Mouse (Mus musculus) thymus, adult 2 months (tissue): ENCODE results near the gene Magt1. TPM values are rescaled to one million over a fixed set of nuclear protein-coding genes. Genes with fewer than 3 reads are reported as not detected.
A peak's percentile ranks its signal among the peaks of the same experiment; 100 is the strongest.

ENCODE experiments used
- DNase-seq: peaks from one replicate; pipeline ENCODE4 v3.0.0; 2021
- H3K27ac ChIP-seq: fragments of 200-500 bp; 2 replicates; pipeline ENCODE4 v1.5.1; 2012; ENCODE audit warnings: low read length, control low read depth; ENCODE audit not compliant: control insufficient read depth, insufficient read depth
- H3K27me3 ChIP-seq: fragments of 200-500 bp; 2 replicates; pipeline ENCODE4 v1.6.1; 2012; ENCODE audit warnings: mild to moderate bottlenecking, low read length, moderate library complexity, mixed read lengths; ENCODE audit not compliant: control insufficient read depth, insufficient read depth
- H3K36me3 ChIP-seq: fragments of 200-500 bp; 2 replicates; pipeline ENCODE4 v1.6.1; 2012; ENCODE audit warnings: mild to moderate bottlenecking, low read length, moderate library complexity; ENCODE audit not compliant: control insufficient read depth, insufficient read depth
- H3K4me1 ChIP-seq: fragments of 200-500 bp; replicated peaks from 2 replicates; pipeline ENCODE4 v1.6.1; 2012; ENCODE audit warnings: low read length; ENCODE audit not compliant: control insufficient read depth, insufficient read depth
- H3K4me3 ChIP-seq: fragments of 200-500 bp; 2 replicates; pipeline ENCODE4 v1.5.1; 2012; ENCODE audit warnings: mild to moderate bottlenecking, low read length, control low read depth, moderate library complexity; ENCODE audit not compliant: control insufficient read depth, insufficient read depth
- CTCF ChIP-seq: fragments of 200-500 bp; IDR thresholded peaks from 2 replicates; pipeline ENCODE4 v1.5.1; 2012; ENCODE audit warnings: mild to moderate bottlenecking, control low read depth, low read length, moderate library complexity, borderline replicate concordance; ENCODE audit not compliant: control insufficient read depth, poor library complexity, insufficient read depth; ENCODE audit errors: extremely low read depth
- POLR2A ChIP-seq: fragments of 200-500 bp; IDR thresholded peaks from 2 replicates; pipeline ENCODE4 v1.6.1; 2012; ENCODE audit warnings: mild to moderate bottlenecking, low read length, control low read depth, moderate library complexity; ENCODE audit not compliant: control insufficient read depth, poor library complexity, insufficient read depth; ENCODE audit errors: extremely low read depth
- WGBS: fragments of 180-500 bp; shearing (Covaris S2); methylation state at CpG from one replicate; pipeline ENCODE4 v1.1.7; 2018; 5-methylcytosine and 5-hydroxymethylcytosine counted together
- polyA plus RNA-seq: library from polyadenylated mRNA; depleted of rRNA; stranded (reverse); fragments of >200 nt; gene quantifications from 2 replicates; pipeline ENCODE4 v1.2.3, GENCODE M21; 2012

The Magt1 gene
- polyA plus RNA-seq, 1 experiment, result 6.6 TPM

DNA sequence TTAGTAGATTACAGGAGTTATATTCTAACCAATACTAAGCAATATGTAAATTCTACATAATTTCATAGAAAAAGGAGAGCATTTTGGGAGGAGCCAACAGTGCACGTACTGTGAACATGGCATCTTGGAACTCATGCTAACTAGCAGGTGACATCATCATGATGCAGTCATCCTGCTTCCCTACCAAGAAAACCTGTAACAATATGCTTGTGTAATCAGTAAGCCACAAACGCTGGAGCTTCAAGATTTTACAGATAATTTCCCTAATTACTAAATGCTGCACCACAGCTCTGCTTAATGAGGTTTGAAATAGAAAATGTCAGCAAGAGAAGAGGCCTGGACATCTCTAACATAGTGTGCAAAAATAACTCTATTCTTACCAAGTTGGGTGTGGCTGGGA lies 24.0 kb upstream of the Magt1 start:
- no peak overlapping the region for H3K4me3 ChIP-seq
- no peaks in the 10 kb centered on the region for H3K36me3 ChIP-seq
- 69% methylated on average over 2 of the region's 2 CpGs for WGBS
- H3K27me3 ChIP-seq, result no peaks in the 10 kb centered on the region
- no peak overlapping the region for H3K27ac ChIP-seq
- TF ChIP-seq CTCF, result no peak
- DNase-seq, result no peak
- H3K4me1 ChIP-seq, result no peaks in the 10 kb centered on the region; the same call in 1 of the 2 replicates

- no peak for TF ChIP-seq CTCF
- TF ChIP-seq POLR2A, result no peak
- no peak overlapping the region for H3K4me3 ChIP-seq
Observed at GRCm38 (mm10) chrX:106031124-106031523, 19.4 kb upstream of the Magt1 start.

GRCm38 (mm10) chrX:106030176-106030575 lies 18.5 kb upstream of the Magt1 start:
- no peaks in the 10 kb centered on the region for H3K36me3 ChIP-seq
- H3K27me3 ChIP-seq, result no peaks in the 10 kb centered on the region
- no peak overlapping the region for H3K4me3 ChIP-seq
- 88% methylated on average over 5 of the region's 5 CpGs for WGBS
- DNase-seq, result no peak
- TF ChIP-seq CTCF, result no peak
- no peak for TF ChIP-seq POLR2A
- H3K27ac ChIP-seq, result no peak overlapping the region
- no peaks in the 10 kb centered on the region; the same call in none of the 2 replicates for H3K4me1 ChIP-seq

More at GRCm38 (mm10) chrX:106031124-106031523, 19.4 kb upstream of the Magt1 start:
- DNase-seq, result no peak
- H3K27me3 ChIP-seq, result no peaks in the 10 kb centered on the region
- no peaks in the 10 kb centered on the region for H3K36me3 ChIP-seq
- H3K27ac ChIP-seq, result no peak overlapping the region
- H3K4me1 ChIP-seq, result no peaks in the 10 kb centered on the region; the same call in none of the 2 replicates

DNA sequence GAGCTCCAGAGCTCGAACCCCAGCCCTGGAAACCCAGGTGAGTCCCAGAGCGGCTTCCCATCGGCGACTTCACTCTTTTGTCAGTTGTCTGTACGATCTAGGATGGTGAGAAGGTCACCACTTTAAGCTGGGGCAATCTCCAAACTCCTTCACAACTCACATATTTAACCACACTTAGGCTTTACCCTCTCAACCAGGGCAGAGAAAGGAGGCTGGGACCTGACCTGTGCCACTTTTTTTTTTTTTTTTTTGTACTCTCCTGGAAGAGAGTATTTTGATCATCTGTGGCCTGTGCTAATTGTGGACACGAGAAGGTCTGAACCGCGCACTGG lies 15.6 kb upstream of the Magt1 start:
- Histone ChIP-seq H3K4me3 (peak overlapping the region; percentile 97), H3K36me3 (no peaks in the 10 kb centered on the region), H3K4me1 (no peaks in the 10 kb centered on the region; the same call in 1 of the 2 replicates), H3K27me3 (no peaks in the 10 kb centered on the region), H3K27ac (peak overlapping the region; percentile 48; the same call in 1 of the 2 replicates)
- WGBS, result 9% methylated on average over 8 of the region's 8 CpGs
- no peak for DNase-seq
- TF ChIP-seq CTCF (no peak), POLR2A (no peak)

DNA sequence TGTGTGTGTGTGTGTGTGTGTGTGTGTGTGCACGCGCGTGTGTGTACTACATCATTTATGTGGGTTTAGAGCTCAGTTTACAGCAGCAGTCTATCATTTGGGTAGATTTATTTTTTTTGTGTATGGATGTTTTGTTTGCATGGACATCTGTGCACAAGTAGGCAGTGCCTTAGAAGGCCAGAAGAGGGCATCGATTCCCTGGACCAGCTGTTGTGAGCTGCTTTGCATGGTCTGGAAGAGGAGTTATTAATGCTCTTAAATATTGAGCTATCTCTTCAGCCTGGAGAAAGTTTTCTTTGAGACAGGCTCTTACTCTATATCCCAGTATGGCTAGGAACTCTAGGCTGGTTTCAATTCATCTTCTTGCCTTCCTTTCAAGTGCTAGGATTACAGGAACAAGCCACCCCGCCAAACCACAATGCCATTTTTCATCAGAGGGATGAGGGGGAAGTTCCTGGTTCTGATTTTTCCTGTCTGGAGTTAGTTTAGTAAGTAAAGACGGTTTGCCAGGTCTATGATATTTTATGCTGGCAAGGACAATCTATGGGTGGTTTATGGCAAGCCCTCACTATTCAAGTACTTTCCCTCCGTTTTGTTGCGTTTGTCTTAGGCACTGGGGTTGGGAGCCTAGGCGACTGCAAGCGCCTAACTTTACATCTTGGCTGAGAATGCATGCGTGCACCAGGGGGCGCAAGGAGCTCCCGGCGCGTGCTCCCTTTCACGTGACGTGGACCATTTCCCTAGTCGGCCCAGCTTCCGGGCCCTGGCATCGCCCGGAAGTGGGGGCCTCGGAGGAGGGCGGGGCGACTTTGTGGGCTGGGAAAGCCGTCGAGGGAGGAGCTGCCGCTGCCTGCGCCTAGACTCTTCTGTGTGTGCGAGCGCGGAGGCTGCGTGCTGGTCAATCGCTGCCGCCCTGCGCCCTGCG lies 15.0 kb upstream of the Magt1 start, which contains the start of gene Atp7a:
Atp7a (plus strand) TSS at position 859 of the 925 bp plus-strand sequence.
- H3K4me3 ChIP-seq, result peak within 1 kb of the TSS; percentile 97
- no peaks in the 10 kb centered on the region for H3K36me3 ChIP-seq
- WGBS, result 3% methylated on average over 30 of the region's 36 CpGs
- no peaks in the 10 kb centered on the region; the same call in 1 of the 2 replicates for H3K4me1 ChIP-seq
- peak; percentile 75; the same call in 1 of the 2 replicates for TF ChIP-seq CTCF
- TF ChIP-seq POLR2A, result peak; percentile 75; the same call in 1 of the 2 replicates
- peak; percentile 91 for DNase-seq
- H3K27ac ChIP-seq, result peak within 1 kb of the TSS; percentile 48; the same call in 1 of the 2 replicates
- H3K27me3 ChIP-seq, result no peaks in the 10 kb centered on the region

DNA sequence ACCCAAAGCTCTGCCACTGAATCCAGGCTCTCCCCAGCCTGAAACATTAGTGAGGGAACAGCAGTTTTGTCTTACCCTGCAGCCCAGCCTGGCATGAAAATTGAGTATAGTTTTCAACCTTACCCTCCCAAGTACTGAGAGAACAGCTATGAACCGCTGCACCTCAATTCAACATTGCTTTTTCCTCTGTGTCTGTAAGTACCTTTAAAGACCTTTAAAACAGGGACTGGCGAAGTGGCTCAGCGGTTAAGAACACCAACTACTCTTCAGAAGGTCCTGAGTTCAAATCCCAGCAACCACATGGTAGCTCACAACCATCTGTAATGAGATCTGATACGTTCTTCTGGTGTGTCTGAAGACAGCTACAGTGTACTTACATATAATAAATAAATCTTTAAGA lies 5.8 kb upstream of the Magt1 start:
- WGBS, result 94% methylated on average over 4 of the region's 4 CpGs
- no peaks in the 10 kb centered on the region for H3K4me1 ChIP-seq
- H3K4me3 ChIP-seq, result no peak overlapping the region
- no peak overlapping the region for H3K27ac ChIP-seq
- TF ChIP-seq POLR2A (no peak), CTCF (no peak)
- no peaks in the 10 kb centered on the region for H3K27me3 ChIP-seq
- DNase-seq, result no peak
- H3K36me3 ChIP-seq, result 0 out of 2 replicates have a peak, but pooled peaks cover 3% of the 10 kb centered on the region
